Mouse (Mus musculus): ENCODE measurements around the gene Slc6a12.

The Slc6a12 gene

DNA sequence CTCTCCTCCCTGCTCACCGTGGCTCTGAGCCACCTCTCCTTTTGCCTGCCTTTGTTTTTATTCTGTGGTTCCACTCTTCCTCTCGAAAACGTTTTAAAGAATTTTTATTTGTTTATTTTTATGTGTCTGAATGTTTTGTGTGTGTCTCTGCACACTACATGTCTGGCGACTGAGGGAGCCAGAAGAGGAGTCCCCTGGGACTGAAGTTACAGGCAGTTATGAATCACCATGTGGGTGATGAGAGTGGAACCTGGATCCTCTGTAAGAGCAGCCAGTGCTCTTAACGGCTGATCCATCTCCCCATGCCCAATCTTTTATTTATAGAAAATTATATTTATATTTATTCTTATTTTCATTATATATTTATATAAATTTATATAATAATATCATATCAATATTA is 1.5 kb downstream of the Slc6a12 start:
- no peak for DNase-seq

DNA sequence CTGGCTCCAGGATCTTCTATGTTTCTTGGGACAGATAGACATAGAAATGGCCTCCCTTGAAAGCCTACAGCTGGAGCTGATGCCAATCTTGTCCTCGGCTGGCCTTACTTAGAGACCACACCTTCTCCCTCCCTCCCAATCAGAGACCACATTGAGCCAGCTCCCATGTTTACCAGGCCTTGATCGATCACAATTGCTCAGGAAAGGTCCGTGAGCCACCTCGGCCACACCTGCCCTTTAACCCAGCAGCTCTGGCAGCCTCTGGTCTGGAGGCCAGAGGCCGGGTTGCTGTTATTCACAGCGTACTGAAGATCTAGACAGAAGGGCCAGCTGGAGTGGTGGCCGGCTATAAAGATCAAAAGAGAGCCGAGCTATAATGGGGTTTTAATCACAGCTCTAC is 3.6 kb downstream of the Slc6a12 start:
- no peak for DNase-seq

DNA sequence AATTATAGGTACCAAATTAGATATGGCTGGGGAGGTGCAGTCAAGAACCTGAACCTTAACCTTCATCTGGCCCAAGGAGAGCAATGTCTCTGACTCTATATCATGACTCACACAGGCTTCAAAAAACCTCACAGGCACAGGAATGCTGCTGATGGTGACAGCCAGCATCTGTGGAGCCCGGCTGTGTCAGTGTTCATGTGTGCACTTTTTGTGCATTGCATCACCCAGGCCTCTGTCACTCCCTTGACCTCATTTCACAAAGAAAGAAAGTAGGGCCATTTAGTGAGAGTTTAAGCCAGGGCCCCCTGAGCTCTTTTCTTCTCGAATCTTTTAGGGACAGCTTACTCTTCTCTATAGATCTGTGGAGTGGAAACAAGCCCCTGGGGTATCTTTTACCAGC is 9.4 kb downstream of the Slc6a12 start:
- DNase-seq = no peak

DNA sequence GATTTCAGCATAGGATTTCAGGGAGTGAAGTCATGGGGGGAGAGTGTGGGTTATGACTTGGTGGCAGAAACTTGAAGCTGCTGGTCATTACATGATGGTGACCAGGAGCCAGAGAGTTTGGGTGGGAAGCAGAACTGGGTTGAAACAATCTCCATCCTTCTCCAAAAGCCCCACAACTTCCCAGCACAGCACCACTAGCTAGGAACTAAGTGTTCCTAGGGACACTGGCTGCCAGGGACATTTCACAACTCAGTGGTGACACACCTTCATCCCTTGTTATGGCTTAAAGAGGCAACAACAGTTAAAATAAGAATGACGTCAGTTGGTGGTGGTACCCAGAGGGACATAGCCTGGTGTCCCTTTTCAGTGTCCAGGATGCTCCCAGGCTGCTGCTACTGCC is 13.2 kb downstream of the Slc6a12 start:
- no peak for DNase-seq

DNA sequence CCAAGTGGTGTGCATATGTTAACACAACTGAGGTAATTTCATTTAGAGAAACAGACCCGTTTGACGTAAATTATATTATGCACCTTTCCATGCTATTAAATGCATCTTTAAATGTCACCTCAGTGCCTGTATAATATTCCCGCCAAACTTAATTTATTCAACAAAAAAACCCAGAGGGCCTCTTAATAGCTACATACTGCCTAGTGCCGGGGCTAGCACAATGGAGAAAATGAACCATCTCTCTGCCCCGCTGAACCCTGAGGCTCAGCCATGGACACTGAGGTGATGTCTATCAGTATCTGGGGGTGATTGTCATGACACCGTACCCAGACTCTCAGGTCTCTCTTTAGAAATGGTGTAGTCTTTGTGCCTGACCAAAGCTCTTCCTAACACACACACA is 14.4 kb downstream of the Slc6a12 start:
- DNase-seq = no peak

DNA sequence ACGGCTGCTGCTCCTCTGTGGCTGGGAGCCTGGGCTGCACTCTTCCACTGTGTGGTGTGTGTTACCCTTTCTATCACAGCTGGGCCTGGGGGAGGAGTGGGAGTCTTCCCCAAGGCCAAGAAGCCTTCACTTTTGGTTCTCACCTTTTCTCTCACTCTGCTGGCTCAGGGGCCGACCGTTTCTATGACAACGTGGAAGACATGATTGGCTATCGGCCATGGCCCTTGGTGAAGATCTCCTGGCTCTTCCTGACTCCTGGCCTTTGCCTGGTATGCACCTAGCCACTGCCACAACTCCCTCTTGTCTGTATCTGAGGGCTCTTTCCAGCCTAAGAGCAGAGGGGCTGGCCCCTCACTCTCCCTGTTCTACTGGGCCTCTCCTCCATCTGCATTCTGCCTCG is 20.2 kb downstream of the Slc6a12 start:
- no peak for DNase-seq

DNA sequence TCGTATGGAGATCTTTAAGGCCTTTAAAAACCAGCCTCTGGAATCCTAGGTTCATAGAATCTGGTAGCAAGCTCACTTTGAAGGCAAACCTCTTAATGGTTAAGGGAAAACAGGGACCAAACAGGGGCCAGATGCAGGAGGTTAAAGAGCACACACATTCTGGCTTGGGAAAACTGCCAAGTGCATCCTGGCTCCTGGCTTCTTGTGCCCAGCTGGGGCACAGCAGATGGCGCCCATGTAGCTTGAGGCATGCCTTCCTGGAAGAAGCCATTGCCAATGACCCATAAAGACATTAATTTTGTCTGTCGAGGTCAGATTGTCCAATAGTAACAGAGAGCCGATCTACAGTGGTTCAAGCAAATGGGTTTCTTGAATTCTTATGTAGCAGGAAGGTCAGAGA is 21.1 kb downstream of the Slc6a12 start:
- DNase-seq = peak; percentile 73 to 81

DNA sequence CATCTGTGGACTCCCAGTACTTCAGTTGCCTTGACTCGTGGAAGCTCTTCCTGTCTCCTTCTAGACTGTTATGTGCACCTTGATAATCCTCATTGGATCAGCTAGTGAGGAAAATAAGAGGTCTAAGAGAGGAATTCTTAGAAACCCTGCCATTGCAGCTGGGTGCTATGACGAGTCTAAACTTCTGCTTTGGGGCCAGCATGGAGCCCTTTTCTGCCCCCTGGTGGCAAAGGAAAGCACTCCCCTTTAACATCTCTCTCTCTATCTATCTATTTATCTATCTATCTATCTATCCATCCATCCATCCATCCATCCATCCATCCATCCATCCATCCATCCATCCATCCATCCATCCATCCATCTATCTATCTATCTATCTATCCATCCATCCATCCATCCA is 23.7 kb downstream of the Slc6a12 start:
- peak in 1 of 2 experiments; percentile 48 for DNase-seq

DNA sequence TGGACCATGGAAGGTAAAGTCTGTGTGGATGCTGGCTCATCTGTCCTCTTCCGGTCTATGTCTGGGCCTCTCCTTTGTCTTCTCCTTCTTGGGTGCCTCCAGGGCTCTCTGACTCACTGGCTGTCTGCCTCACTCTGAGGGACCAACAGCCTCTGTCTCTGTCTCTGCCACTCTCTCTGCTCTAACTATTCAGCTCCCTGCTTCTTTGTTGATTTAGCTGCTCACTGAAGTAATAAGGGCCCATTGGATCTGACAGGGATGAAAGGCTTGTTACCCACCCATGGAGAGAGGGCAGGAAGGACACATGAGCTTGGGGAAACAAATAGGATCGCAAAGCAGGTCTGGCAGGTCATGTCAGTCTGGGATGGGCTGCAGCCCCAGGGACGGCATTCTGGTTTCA is 24.2 kb downstream of the Slc6a12 start:
- DNase-seq = no peak

DNA sequence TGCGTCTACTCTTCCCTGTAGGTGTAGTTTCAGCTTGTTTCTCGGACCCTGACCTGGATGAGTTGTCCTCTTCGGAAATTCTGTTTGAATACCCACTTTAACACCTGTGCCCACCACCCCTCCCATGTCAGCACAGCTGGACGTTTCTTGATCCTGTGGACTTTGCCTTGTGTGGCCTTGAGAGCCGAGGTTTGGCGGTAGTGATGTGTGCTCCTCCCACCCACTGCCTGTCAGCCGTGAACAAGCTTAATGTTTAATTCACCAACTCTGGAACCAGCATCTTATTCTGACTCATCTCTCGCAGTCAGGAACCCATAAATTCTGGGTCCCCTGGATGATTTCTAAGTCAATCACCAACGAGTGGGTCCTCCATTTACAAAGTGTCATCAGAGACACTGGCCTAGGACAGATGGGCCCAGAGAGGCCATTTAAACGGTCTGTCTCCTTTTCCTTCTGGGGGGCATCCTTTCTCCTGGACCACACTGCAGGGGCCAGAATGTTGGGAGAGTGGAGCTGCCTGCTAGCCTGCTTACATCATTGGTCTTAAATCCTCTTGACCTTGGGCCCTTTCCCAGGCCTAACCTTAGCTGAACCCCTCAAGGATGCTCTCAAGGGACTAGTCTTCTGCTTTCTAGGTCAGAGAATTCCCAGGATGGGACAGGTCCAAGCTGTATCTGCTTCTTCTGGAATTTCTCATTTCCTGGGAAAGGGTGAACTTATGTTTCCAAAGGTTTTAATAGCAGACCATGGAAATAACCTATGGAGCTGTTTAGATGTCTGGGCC is 28.5 kb downstream of the Slc6a12 start:
- peak; percentile 64 to 82 for DNase-seq

DNA sequence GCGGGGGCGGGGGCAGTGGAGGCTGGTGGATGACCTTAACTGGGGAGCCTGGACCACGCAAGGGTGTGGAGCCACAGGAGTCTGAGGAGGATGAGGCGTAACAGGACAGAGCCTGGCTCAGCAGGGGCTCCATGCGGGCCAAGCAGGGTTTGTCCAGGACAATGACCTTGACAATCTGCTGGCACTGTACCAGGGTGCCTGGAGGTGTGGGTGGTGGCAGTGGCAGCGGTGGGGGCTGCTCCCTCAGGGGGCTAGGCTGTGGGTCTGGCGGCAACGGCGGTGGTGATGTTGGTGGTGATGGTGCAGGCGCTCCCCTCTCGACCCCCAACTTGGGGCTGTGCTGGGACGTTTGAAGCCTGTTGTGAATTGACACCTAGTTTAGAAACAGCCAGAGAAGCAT is 33.3 kb downstream of the Slc6a12 start:
- no peak for DNase-seq

DNA sequence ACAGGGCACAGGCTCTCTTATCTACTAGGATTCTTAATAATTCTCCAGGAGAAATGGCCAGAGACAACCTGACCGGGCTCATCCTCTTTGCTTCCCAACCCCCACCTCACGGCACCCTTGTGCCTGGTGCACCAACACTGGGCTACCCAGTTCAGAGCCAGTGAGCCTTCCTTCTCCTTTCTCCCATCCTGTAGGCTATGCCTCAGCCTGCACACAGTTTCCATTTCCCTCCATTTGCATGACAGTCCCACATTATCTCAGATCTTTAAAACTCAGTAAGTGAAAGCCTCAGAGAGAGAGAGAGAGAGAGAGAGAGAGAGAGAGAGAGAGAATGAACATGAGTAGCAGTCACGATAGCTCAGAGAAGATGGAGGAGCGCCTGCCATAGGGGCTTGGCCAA is 35.4 kb downstream of the Slc6a12 start:
- DNase-seq = no peak

DNA sequence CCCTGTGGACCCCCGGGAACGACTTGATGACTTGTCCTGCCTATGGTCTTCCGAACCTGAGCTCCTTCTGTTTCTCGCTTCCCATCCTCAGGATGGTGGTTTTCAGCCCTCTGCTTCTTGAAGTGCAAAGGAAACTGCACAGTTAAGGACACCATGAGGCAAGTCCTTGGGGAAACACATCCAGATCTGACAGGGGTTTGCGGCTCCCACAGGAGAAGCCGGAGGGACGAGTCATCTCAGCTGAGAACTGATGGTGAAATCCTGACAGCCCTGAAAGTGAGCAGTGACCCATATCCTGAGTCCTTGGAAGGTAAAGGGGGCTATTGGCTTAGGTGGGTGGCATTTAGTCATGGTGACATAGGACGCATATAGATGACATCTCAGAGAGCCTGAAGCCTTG is 37.7 kb downstream of the Slc6a12 start:
- DNase-seq = peak in 1 of 2 experiments; percentile 15

DNA sequence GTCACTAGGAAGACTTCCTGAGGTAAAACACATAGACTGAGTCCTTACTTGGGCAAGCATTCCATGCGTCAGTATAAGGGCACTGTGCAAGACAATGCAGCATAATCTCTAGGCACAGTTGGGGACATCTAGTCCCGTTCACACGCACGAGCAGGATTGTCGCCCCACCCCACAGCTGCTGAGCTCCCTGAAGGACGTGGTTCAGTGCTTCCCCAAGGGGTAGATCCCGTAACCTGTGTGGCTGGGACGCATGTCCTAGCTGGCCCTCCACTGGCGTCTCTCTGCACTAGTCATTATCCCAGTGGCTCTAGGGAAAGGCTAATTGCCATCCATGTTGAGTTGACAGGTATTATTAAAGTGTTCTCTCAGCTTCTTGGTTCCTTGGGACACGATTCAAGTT is 39.2 kb downstream of the Slc6a12 start:
- peak in 1 of 2 experiments; percentile 6 for DNase-seq

DNA sequence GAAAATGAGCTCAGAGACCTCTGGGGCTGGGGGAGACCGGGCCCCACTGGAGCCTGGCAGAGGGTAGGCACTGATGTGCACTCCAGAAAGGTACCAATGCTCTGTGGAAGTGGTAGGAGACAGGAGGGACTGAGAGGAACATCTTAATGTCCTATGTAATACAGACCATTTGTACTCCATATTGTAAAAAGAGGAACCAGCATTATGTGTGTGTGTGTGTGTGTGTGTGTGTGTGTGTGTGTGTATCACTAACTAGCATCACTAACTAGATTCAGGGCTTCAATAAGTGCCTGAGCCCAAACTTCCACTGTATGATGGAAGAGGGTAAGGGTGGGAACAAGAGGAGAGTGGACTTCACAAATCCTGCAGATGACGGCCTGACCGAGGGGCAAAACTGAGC is 42.5 kb downstream of the Slc6a12 start:
- no peak for DNase-seq

DNA sequence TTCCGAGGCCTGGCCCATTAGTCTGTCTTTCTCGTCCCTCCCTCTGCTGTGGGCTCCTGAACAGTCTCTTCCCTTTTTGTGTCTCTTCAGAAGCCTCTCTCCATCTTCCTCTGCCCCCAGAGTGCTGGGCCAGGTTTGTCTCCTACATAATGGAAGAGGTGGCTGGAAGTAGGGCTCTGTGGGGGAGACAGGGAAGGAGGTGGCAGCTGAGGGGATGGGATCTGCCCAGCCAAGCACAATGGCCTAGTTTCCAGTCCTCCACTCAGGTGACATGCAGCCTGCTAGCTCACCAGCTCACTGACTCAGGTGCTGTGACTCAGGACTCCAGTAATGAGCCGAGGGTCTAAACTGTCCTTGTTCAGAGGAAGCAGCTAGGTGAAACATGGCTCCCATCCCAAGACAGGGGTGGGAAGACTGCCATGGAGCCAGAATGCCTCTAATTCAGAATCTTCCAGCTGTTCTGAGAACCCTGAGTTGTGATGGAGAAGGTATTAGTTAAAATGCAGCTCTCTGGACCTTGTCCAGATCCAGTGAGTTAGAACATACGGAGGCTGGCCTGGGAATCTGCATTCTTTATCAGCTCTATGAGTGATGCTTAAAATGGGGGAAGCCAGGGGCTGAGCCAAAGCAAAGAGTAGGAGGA is 49.9 kb downstream of the Slc6a12 start:
- peak in 1 of 2 experiments; percentile 13 for DNase-seq

DNA sequence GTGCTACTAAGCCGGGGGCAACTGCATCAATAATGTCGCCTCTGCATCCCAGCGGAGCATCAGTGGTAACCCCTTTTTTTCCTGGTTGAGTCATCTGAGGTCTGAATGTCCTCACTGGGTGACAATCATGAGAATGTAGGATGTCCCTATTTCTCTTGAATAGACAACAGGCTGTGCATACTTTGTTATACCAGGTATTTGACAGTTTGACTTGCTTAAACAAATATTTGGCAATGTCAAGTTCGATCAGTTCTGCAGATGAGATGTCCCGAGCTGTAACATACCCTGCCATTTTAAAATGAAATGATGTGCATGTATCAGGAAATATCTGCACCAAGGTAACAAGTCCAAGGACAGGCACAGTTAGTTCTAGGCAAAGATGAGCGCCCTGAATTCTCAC is 58.3 kb downstream of the Slc6a12 start:
- DNase-seq = no peak

DNA sequence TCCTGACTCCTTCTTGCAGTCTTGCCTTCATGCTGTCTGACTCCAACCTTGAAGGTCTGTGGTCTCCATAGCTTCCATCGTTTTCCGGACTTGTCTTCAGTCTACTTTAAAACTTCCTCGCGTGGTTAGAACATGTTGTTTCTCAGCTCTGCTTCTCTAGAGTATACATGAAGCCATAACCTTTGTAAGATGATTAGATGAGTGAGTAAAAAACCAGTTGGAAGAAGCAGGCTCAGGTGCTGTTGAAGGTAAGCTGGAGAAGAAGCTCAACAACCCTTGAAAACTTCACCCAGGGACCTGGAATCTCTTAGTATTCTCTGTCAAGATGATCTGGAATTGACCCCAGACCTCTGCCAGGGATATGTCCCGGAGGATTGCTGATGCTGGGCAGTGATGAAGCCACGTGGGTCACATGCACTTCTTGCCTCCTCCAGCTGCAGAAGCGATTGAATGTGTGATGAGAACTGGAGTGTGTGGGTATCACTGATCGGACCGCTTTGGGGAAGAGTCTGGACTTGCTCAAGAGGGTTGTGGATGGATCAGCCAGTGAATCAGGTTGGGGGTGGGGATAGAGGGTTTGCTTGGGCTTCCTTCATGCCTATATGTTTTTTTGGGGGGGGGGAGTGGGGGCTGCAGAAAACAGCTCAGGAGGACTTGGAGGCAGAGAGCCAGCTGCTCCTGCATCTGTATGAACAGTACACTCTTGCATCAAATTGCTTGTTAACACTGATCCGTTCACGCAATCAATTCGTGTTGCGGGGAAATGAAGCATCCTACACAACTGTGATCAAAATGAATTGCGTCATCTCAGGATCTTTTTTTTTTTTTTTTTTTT is 59.2 kb downstream of the Slc6a12 start:
- DNase-seq = no peak

DNA sequence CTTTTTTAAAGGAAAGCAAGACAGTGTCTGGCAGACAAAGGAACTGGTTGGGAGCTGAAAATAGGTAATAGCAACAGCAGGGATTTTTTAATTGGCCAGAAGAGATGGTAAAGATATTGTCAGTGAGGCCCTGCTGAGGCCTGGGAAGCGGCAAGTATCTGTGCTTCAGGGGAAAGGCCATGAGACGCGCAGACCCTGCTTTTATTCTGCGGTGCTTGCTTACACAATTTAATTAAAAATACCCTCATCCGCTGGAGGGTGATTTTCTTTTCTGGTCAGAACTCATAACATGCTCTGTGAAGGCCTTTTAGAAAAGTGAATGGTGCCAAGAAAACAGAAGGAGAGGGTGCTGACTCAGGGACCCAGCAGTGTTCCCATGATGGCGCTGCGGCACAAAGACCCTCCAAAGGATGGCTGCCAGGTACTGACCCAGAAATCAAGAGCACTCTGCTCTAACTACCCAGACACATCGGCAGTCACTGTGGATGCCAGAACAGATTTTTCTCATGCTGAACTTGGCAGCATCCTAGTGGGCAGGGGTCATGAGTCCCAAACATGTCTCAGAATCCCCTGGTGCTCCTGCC is 59.9 kb downstream of the Slc6a12 start:
- no peak for DNase-seq

DNA sequence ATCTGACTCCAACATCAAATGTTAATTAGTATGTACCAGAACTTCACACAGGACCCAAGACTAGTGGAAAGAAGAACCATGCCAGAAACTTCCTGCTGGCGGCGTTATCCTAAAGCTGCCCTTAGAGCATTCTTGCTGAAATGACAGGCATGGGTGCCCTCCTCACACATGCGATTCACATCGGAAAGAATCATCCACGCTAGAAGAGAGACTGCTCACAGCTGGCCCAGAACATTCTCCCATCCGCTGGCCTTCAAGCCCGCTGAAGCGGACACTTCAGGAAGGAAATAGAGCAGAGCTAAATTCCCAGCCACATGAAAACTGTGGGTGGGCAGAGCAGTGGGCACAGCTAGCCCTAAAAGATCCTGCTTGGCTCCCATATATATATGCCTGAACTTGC is 62.4 kb downstream of the Slc6a12 start:
- DNase-seq = no peak

DNA sequence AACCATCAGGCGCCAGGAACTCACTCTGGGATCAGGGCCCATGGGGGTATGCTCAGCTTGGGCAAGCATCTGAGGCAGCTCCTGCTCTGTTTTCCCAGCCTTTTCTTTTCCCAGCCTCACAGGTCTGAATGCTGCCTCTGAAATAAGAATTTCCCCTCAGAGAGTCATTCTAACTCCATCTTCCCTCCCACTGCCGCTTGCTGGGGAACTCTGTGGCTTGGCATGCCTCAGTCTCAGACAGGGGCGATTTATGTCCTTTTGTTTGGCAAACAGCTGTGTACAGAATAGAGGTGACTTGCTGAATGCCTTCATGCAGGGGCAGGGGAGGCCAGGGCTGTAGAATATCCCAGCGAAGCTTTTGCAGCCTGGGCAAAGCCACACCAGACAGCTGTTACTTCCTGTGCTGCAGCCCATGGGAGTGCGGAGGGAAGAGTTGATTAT is 64.7 kb downstream of the Slc6a12 start:
- no peak for DNase-seq

DNA sequence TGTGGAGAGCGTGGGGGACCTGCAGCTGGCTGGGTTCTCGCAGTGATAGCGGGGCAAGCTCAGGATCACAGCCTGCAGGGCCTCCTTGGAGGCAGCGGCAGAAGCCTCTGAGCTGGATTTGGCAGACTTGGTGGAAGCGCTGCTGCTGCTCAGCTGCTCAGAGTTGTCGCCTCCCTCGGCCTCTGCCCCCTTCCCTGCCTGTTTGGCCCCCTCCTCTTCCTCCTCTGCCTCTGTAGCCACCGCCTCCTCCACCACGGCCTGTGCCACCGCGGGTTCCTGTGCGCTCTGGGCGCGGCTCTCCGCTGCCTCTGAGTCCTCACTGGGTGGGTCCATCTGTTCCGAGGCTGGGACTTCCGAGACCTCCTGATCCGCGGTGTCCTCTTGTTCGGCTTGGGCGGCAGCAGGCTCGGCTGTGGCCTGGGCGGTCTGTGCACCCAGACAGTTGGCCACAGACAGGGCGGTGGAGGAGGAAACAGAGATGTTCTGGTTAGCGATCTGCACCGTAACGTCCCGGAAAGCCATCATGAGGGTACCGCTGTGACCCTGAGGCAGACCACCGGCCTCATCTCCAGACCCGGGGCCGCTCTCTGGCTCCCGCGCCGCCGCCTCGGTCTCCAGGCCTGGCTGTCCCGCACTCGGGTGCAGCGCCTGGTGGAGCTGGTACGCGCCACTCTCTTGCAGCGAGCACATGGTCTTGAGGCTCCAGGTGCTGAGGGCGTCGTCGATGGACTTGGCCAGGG is 69.9 kb downstream of the Slc6a12 start:
- no peak for DNase-seq
